Mouse (Mus musculus): Measurements from ENCODE around the gene Ccdc137. TPM values are rescaled to one million over a fixed set of nuclear protein-coding genes. Genes with fewer than 3 reads are reported as not detected.

Ccdc137 gene
- polyA plus RNA-seq, 1 experiment from 2014 or later: 31.3 TPM

DNA sequence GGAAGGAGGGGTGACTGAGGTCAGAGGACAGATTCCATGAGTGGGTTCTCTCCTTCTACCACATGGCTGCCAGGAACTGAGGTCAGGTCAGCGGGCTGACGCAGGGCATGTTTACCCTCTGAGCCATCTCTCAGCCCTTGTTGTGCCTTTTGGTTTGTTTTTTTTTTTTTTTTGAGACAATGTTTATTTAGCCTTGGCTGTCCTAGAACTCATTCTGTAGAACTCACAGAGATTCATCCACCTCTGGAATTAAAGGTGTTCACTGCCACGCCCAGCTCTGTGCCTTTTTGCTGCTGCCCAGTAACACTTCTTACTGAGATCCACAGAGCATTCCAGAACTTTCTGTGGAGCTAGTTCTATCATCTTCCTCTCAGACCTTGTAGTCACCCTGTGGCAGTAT is 47.7 kb downstream of the Ccdc137 start:
- Histone ChIP-seq H3K36me3 (no peaks in the 10 kb centered on the region), H3K4me1 (peaks cover 34% of the 10 kb centered on the region), H3K27me3 (replicated peaks) (no peaks in the 10 kb centered on the region), H3K9ac (no peak overlapping the region), H3K4me3 (no peak overlapping the region), H3K9me3 (replicated peaks) (no peaks in the 10 kb centered on the region), H3K4me2 (no peak overlapping the region), H3K27ac (no peak overlapping the region)
- WGBS (ENCODE audit: insufficient replicate concordance): 80% methylated on average over 3 of the region's 3 CpGs
- ATAC-seq: no peak

DNA sequence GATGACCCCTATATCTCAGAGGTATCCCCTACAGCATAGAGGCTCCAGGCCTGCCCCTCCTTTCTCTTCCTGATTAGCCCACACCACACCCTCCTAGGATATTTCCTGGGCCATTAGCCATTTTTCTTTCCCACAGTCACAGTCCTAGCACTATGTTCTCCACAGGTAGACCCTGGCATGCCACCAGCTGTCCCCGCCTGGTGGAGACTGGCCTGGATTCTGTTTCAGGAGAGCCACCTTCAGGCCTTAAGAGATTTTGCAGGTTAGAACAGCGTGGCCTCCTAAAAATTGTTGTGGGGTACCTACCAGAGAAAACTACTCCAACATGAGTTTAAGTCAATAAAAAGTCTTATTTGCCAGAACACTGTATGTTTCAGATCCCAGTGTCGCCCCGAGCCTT is 49.0 kb downstream of the Ccdc137 start:
- H3K4me1 ChIP-seq: peaks cover 46% of the 10 kb centered on the region
- no peak overlapping the region for H3K27ac ChIP-seq
- no peaks in the 10 kb centered on the region for H3K36me3 ChIP-seq
- H3K4me3 ChIP-seq: no peak overlapping the region
- no peaks in the 10 kb centered on the region for H3K27me3 ChIP-seq (replicated peaks)
- no peak overlapping the region for H3K4me2 ChIP-seq
- ATAC-seq: no peak
- H3K9me3 ChIP-seq (replicated peaks): no peaks in the 10 kb centered on the region
- H3K9ac ChIP-seq: no peak overlapping the region
- WGBS (ENCODE audit: insufficient replicate concordance): 60% methylated on average over 4 of the region's 4 CpGs

DNA sequence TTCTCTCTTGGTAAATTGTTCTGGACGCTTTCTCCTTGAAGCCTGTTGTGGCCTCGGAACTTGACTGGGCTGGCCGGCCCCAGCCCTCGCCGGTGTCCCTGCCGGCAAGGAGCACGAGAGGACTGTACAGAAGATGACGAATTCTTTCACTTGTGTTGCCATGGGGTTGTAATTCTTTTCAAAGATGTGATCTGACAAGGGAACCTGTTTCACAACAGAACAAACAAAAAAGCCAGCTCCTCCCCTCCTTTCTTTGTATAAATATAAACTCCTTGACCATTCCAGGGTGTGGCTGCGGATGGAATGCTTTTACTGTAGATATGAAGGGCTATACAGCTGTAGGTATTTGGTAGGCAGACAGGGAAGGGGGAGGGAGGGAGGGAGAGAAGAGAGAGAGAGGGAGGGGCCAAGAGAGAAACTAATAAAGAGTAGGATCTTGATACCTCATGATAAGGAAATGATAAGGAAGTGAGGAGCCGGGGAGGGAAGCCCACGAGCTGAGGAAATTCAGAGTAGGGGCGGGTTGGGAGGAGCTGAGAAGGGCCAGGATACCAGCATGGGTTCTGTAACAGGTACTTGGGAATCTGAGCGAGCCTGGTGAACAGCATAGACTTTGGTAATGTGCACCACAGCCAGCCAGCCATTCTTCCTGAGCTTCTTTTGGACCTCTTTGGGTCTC is 49.8 kb downstream of the Ccdc137 start:
- Histone ChIP-seq H3K36me3 (no peaks in the 10 kb centered on the region), H3K9me3 (replicated peaks) (no peaks in the 10 kb centered on the region), H3K4me1 (peaks cover 47% of the 10 kb centered on the region), H3K9ac (no peak overlapping the region), H3K27me3 (replicated peaks) (no peaks in the 10 kb centered on the region), H3K4me3 (no peak overlapping the region), H3K4me2 (no peak overlapping the region), H3K27ac (no peak overlapping the region)
- 71% methylated on average over 13 of the region's 13 CpGs for WGBS (ENCODE audit: insufficient replicate concordance)
- no peak for ATAC-seq

DNA sequence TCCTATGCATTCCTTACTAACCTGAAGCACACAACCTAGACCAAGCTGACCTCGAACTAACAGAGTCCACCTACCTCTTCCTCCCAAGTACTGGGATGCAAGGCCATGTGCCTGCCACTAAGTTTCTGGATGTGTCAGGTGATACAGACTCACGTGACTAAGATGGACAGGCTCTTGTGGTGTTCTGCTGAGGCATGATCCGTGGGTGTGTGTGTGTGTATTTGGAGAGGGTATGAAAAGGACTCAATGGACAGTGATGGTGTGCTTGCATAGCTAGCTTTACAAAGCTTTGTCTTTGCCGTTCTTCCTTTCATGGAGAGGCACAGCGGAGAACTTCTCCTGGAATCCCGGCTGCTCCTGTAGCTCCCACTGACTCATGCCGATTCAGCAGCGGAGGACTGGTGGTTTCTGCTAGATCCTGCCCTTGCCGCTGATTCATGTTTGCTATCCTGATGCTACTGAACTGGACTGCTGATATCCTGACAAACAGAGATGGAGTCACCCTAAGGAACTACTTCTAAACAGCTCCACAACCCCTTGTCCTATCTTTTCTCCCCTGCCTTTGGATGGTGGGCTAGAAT is 50.5 kb downstream of the Ccdc137 start:
- no peaks in the 10 kb centered on the region for H3K9me3 ChIP-seq (replicated peaks)
- no peak overlapping the region for H3K9ac ChIP-seq
- no peak overlapping the region for H3K4me2 ChIP-seq
- peaks cover 47% of the 10 kb centered on the region for H3K4me1 ChIP-seq
- H3K27ac ChIP-seq: no peak overlapping the region
- ATAC-seq: no peak
- no peak overlapping the region for H3K4me3 ChIP-seq
- no peaks in the 10 kb centered on the region for H3K27me3 ChIP-seq (replicated peaks)
- no peaks in the 10 kb centered on the region for H3K36me3 ChIP-seq
- WGBS (ENCODE audit: insufficient replicate concordance): 71% methylated on average over 9 of the region's 9 CpGs

DNA sequence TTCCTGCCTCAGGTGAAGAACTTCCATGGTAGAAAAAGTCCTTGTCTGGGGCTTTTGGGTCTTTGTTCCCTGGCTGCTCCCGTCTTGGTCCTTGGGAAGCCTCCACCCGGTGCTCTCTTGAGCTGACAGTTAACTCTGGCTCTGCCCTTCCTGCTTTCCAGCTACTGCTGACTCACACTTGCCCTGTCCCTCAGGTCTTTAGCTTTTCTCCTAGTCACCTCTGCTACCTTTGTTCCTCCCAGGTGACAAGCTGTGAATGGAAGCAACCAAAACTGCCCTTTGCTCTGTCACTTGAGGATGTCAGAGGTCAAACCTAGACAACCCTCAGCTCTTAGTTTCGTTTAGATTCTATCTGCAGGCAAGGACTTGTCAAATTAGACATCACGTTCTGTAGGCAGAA is 52.0 kb downstream of the Ccdc137 start:
- Histone ChIP-seq H3K27me3 (replicated peaks) (0 out of 2 replicates have a peak, but pooled peaks cover 4% of the 10 kb centered on the region), H3K36me3 (no peaks in the 10 kb centered on the region), H3K4me2 (peak overlapping the region; percentile 74), H3K9me3 (replicated peaks) (no peaks in the 10 kb centered on the region), H3K9ac (peak overlapping the region; percentile 70), H3K27ac (peak overlapping the region; percentile 84), H3K4me3 (peak overlapping the region; percentile 51; the same call in 1 of the 2 replicates), H3K4me1 (peaks cover 47% of the 10 kb centered on the region)
- 18% methylated on average over 4 of the region's 4 CpGs for WGBS (ENCODE audit: insufficient replicate concordance)
- peak; percentile 50; the same call in 1 of the 2 replicates for ATAC-seq

DNA sequence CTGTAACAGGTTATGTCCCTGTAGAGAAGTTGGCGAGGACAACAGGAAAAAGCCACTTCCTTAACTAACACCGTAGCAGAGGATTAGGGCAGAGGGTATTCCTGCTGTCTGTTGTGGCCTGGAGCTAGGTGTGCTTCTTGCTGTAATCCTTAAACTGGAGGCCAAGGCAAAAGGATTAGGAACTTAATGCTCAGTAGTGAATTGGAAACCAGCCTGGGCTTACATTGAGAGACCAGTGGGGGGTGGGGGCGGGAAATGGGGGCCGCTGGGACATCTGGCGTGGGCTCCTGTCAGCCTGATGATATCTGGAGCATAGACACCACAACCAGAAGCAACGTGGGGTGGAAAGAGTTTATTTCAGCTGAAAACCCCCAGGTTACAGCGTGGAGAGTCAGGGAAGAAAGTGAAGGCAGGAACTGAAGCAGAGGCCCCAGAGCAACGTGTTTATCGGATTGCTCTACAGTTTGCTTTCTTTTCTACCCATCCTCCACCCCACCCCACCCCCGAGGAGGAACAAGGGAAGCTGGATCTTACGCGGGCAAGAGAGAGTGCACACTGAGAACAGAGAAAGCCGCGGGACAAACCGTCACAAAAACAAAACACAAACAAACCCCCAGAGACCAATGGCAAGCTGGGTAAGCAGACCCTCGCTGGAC is 52.6 kb downstream of the Ccdc137 start:
- WGBS (ENCODE audit: insufficient replicate concordance): 2% methylated on average over 16 of the region's 16 CpGs
- peak; percentile 81 for ATAC-seq

DNA sequence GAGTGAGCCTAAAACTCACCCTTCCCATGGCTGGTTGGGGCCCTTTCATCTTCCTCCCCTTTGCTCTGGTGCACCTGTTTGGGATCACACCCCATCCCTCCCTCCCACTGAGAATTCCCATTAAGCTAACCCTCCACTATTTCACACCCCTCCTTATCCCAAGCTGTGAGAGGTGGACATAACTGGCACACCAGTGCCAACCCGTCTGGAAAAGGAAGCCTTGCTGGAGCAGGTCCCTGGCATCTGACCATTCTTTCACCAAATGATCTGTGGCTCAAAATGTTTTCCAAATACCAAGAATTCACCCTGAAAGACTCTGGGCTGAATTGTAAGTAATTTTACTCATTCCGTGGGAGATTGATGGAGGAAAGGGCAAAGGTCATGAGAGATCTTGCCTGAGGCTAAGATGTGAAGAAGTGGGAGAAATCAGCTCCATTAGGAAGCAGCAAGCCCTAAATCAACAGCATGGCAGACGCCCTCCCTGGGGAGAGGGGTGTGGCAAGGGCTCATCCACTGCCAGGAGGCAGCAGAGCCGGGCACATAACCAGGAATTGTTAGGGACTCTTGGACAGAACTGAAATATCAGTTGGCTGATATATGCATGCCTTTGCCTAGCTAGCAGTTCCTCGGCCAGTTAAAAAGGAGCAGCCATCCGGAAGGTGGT is 55.0 kb downstream of the Ccdc137 start:
- no peak overlapping the region for H3K27ac ChIP-seq
- H3K36me3 ChIP-seq: no peaks in the 10 kb centered on the region
- no peaks in the 10 kb centered on the region for H3K9me3 ChIP-seq (replicated peaks)
- no peak for ATAC-seq
- peaks cover 36% of the 10 kb centered on the region for H3K4me1 ChIP-seq
- H3K27me3 ChIP-seq (replicated peaks): 0 out of 2 replicates have a peak, but pooled peaks cover 4% of the 10 kb centered on the region
- 55% methylated on average over 6 of the region's 6 CpGs for WGBS (ENCODE audit: insufficient replicate concordance)
- no peak overlapping the region for H3K4me3 ChIP-seq
- H3K9ac ChIP-seq: no peak overlapping the region
- H3K4me2 ChIP-seq: no peak overlapping the region

More for the DNA sequence above, 52.6 kb downstream of the Ccdc137 start:
- Histone ChIP-seq H3K9me3 (replicated peaks) (no peaks in the 10 kb centered on the region), H3K27me3 (replicated peaks) (0 out of 2 replicates have a peak, but pooled peaks cover 4% of the 10 kb centered on the region), H3K4me1 (peaks cover 47% of the 10 kb centered on the region), H3K36me3 (no peaks in the 10 kb centered on the region), H3K4me3 (peak overlapping the region; percentile 51), H3K27ac (peak overlapping the region; percentile 84), H3K4me2 (peak overlapping the region; percentile 74), H3K9ac (peak overlapping the region; percentile 70)

Other genes with a start within 250 kb of the Ccdc137 start
- 3.0 and 3.5 TPM in 2 replicates for gene Bahcc1, start 225.2 kb upstream of the Ccdc137 start, polyA plus RNA-seq (2016; fragmentation: Nextera tagmentation; extraction: Ambion mirVana)
- 952 and 1,008 TPM in 2 replicates for gene Actg1, start 109.6 kb upstream of the Ccdc137 start, polyA plus RNA-seq (2016; fragmentation: Nextera tagmentation; extraction: Ambion mirVana)
- gene Fscn2, start 96.6 kb upstream of the Ccdc137 start, polyA plus RNA-seq (2016; fragmentation: Nextera tagmentation; extraction: Ambion mirVana): 0.16 and 0.18 TPM in 2 replicates
- 12.8 and 13.1 TPM in 2 replicates for gene Faap100, start 79.4 kb upstream of the Ccdc137 start, polyA plus RNA-seq (2016; fragmentation: Nextera tagmentation; extraction: Ambion mirVana)
- 44.9 and 46.3 TPM in 2 replicates for gene Nploc4, start 20.4 kb upstream of the Ccdc137 start, polyA plus RNA-seq (2016; fragmentation: Nextera tagmentation; extraction: Ambion mirVana)
- gene Tspan10, start 15.5 kb upstream of the Ccdc137 start, polyA plus RNA-seq (2016; fragmentation: Nextera tagmentation; extraction: Ambion mirVana): not detected in 2 replicates
- 0.13 and 0.25 TPM in 2 replicates for gene Pde6g, start 4.6 kb upstream of the Ccdc137 start, polyA plus RNA-seq (2016; fragmentation: Nextera tagmentation; extraction: Ambion mirVana)
- 8.1 and 9.6 TPM in 2 replicates for gene Oxld1, start within 50 bp of the Ccdc137 start, polyA plus RNA-seq (2016; fragmentation: Nextera tagmentation; extraction: Ambion mirVana)
- 22.3 and 24.2 TPM in 2 replicates for gene Arl16, start 9.5 kb downstream of the Ccdc137 start, polyA plus RNA-seq (2016; fragmentation: Nextera tagmentation; extraction: Ambion mirVana)
- gene Mrpl12, start 26.5 kb downstream of the Ccdc137 start, polyA plus RNA-seq (2016; fragmentation: Nextera tagmentation; extraction: Ambion mirVana): 161 and 166 TPM in 2 replicates
- 47.0 and 54.9 TPM in 2 replicates for gene Slc25a10, start 33.7 kb downstream of the Ccdc137 start, polyA plus RNA-seq (2016; fragmentation: Nextera tagmentation; extraction: Ambion mirVana)
- 8.5 and 9.6 TPM in 2 replicates for gene Gcgr, start 72.6 kb downstream of the Ccdc137 start, polyA plus RNA-seq (2016; fragmentation: Nextera tagmentation; extraction: Ambion mirVana)
- 60.4 and 61.8 TPM in 2 replicates for gene Mcrip1, start 91.6 kb downstream of the Ccdc137 start, polyA plus RNA-seq (2016; fragmentation: Nextera tagmentation; extraction: Ambion mirVana)
- gene Ppp1r27, start 93.0 kb downstream of the Ccdc137 start, polyA plus RNA-seq (2016; fragmentation: Nextera tagmentation; extraction: Ambion mirVana): not detected in 2 replicates
- 443 and 468 TPM in 2 replicates for gene P4hb, start 115.1 kb downstream of the Ccdc137 start, polyA plus RNA-seq (2016; fragmentation: Nextera tagmentation; extraction: Ambion mirVana)
- gene Arhgdia, start 123.5 kb downstream of the Ccdc137 start, polyA plus RNA-seq (2016; fragmentation: Nextera tagmentation; extraction: Ambion mirVana): 337 and 356 TPM in 2 replicates
- gene Alyref, start 140.2 kb downstream of the Ccdc137 start, polyA plus RNA-seq (2016; fragmentation: Nextera tagmentation; extraction: Ambion mirVana): 542 and 545 TPM in 2 replicates
- gene Anapc11, start 140.3 kb downstream of the Ccdc137 start, polyA plus RNA-seq (2016; fragmentation: Nextera tagmentation; extraction: Ambion mirVana): 118 and 120 TPM in 2 replicates
- 5.0 and 6.6 TPM in 2 replicates for gene Npb, start 150.4 kb downstream of the Ccdc137 start, polyA plus RNA-seq (2016; fragmentation: Nextera tagmentation; extraction: Ambion mirVana)
- gene Pcyt2, start 159.8 kb downstream of the Ccdc137 start, polyA plus RNA-seq (2016; fragmentation: Nextera tagmentation; extraction: Ambion mirVana): 135 and 142 TPM in 2 replicates
- 43.1 and 45.3 TPM in 2 replicates for gene Sirt7, start 167.1 kb downstream of the Ccdc137 start, polyA plus RNA-seq (2016; fragmentation: Nextera tagmentation; extraction: Ambion mirVana)
- 53.4 and 58.3 TPM in 2 replicates for gene Mafg, start 175.5 kb downstream of the Ccdc137 start, polyA plus RNA-seq (2016; fragmentation: Nextera tagmentation; extraction: Ambion mirVana)
- 11.0 and 11.3 TPM in 2 replicates for gene Pycr1, start 185.7 kb downstream of the Ccdc137 start, polyA plus RNA-seq (2016; fragmentation: Nextera tagmentation; extraction: Ambion mirVana)
- 0.23 and 0.47 TPM in 2 replicates for gene Myadml2, start 190.0 kb downstream of the Ccdc137 start, polyA plus RNA-seq (2016; fragmentation: Nextera tagmentation; extraction: Ambion mirVana)
- gene Notum, start 203.1 kb downstream of the Ccdc137 start, polyA plus RNA-seq (2016; fragmentation: Nextera tagmentation; extraction: Ambion mirVana): 0.31 and 0.38 TPM in 2 replicates
- 65.1 and 65.2 TPM in 2 replicates for gene Aspscr1, start 214.9 kb downstream of the Ccdc137 start, polyA plus RNA-seq (2016; fragmentation: Nextera tagmentation; extraction: Ambion mirVana)

Data from liver, embryonic 12.5 days (tissue).